Mouse (Mus musculus) hindbrain, embryonic 12.5 days (tissue): Measurements from ENCODE around the gene Ier2. TPM values are rescaled to one million over a fixed set of nuclear protein-coding genes. Genes with fewer than 3 reads are reported as not detected.

Experiments used
- ATAC-seq: fragments of 200-750 bp; cut with Nextera tagmentation; 2 replicates; pipeline ENCODE4 v1.8.0; 2017; ENCODE audit warnings: moderate TSS enrichment; ENCODE audit not compliant: low FRiP score
- H3K27ac ChIP-seq: fragments of 300-500 bp; sonication (generic); 2 replicates; pipeline ENCODE4 v1.5.1; 2016; ENCODE audit warnings: mild to moderate bottlenecking
- H3K27me3 ChIP-seq: fragments of 300-500 bp; sonication (generic); 2 replicates; pipeline ENCODE4 v1.6.1; 2016; ENCODE audit warnings: mild to moderate bottlenecking
- H3K36me3 ChIP-seq: fragments of 300-500 bp; sonication (generic); 2 replicates; pipeline ENCODE4 v1.6.1; 2016; ENCODE audit warnings: mild to moderate bottlenecking
- H3K4me1 ChIP-seq: fragments of 300-500 bp; sonication (generic); 2 replicates; pipeline ENCODE4 v1.6.1; 2016
- H3K4me2 ChIP-seq: fragments of 300-500 bp; sonication (generic); replicated peaks from 2 replicates; pipeline ENCODE4 v1.6.1; 2016; ENCODE audit warnings: mild to moderate bottlenecking
- H3K4me3 ChIP-seq: fragments of 300-500 bp; sonication (generic); 2 replicates; pipeline ENCODE4 v1.5.1; 2016; ENCODE audit warnings: mild to moderate bottlenecking
- H3K9ac ChIP-seq: fragments of 300-500 bp; sonication (generic); 2 replicates; pipeline ENCODE4 v1.6.1; 2016; ENCODE audit warnings: mild to moderate bottlenecking, moderate library complexity
- H3K9me3 ChIP-seq: fragments of 300-500 bp; sonication (generic); replicated peaks from 2 replicates; pipeline ENCODE4 v1.6.1; 2016; ENCODE audit warnings: mild to moderate bottlenecking
- WGBS: fragments of 180-500 bp; shearing (Covaris S2); methylation state at CpG from one replicate; pipeline ENCODE4 v1.1.7; 2016; 5-methylcytosine and 5-hydroxymethylcytosine counted together
- polyA plus RNA-seq: library from polyadenylated mRNA; unstranded; fragments of >200 nt; fragmentation: Nextera tagmentation; extraction: Ambion mirVana; gene quantifications from 2 replicates; pipeline ENCODE4 v1.2.1, GENCODE M21; 2016

The Ier2 gene
- polyA plus RNA-seq, 1 experiment from 2014 or later: 62.5 TPM

DNA sequence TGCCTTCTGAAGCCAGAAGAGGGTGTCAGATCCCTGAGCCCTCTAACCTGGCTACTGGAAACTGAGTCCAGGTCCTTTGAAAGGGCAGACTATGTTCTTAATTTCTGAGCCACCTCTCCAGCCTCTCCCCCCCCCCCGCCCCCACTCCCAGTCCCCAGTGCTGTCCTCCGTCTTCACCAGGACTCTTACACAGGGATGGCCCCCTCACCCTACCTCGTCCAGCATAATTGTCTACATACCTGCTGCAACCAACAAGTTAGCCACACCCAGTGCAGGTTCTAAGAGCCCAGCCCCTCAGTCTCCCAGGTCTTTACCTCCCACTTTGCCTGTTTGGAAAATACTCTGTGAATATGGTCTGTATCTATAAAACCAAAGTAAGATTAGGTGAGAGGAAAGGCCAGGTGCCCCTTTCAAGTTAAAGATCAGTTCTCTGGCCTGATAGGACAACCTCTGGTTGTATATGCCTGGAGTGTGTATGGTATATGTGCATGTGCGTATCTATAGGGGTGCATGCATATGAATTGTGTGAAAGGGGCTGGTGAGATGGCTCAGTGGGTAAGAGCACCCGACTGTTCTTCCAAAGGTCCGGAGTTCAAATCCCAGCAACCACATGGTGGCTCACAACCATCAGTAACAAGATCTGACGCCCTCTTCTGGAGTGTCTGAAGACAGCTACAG lies 21.9 kb downstream of the Ier2 start:
- WGBS: 73% methylated on average over 7 of the region's 7 CpGs
- no peak for ATAC-seq
- no peak overlapping the region for H3K4me3 ChIP-seq
- no peaks in the 10 kb centered on the region for H3K36me3 ChIP-seq
- no peaks in the 10 kb centered on the region for H3K9me3 ChIP-seq
- H3K4me2 ChIP-seq: no peak overlapping the region
- no peak overlapping the region for H3K9ac ChIP-seq
- no peak overlapping the region for H3K27ac ChIP-seq
- H3K27me3 ChIP-seq: no peaks in the 10 kb centered on the region
- H3K4me1 ChIP-seq: peaks cover 22% of the 10 kb centered on the region

DNA sequence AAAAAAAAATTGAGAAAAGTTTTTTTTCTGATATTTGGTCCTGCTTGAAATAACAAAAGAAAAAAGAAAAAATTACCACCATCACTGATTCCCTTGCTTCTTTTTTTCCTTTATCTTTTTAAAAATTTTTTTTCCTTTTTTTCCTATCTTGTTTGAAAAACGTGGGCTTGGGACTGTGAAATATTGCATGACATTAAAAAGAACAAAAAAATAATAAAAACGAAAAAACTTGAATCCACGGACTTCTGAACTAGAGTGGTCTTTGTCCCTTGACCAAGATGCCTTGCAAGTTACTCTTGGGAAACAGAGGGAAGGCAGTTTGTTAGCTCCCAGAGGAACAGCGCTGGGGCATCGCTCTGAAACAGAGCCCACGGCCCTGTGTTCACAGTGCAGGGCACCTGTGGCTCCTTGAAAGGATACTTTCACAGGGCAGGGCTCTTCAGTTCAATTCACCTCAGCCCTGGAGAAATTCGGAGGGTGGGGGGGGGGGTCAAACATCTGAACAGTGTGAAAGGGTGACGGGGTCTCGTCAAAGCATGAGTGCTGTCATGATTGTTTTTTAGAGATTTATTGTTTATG lies 22.6 kb downstream of the Ier2 start:
- no peak for ATAC-seq
- Histone ChIP-seq H3K27ac (no peak overlapping the region), H3K36me3 (no peaks in the 10 kb centered on the region), H3K9ac (peak overlapping the region; percentile 8; the same call in 1 of the 2 replicates), H3K4me3 (peak overlapping the region; percentile 52), H3K4me1 (peaks cover 29% of the 10 kb centered on the region), H3K9me3 (no peaks in the 10 kb centered on the region), H3K4me2 (peak overlapping the region; percentile 85), H3K27me3 (no peaks in the 10 kb centered on the region)
- WGBS: 30% methylated on average over 9 of the region's 9 CpGs

DNA sequence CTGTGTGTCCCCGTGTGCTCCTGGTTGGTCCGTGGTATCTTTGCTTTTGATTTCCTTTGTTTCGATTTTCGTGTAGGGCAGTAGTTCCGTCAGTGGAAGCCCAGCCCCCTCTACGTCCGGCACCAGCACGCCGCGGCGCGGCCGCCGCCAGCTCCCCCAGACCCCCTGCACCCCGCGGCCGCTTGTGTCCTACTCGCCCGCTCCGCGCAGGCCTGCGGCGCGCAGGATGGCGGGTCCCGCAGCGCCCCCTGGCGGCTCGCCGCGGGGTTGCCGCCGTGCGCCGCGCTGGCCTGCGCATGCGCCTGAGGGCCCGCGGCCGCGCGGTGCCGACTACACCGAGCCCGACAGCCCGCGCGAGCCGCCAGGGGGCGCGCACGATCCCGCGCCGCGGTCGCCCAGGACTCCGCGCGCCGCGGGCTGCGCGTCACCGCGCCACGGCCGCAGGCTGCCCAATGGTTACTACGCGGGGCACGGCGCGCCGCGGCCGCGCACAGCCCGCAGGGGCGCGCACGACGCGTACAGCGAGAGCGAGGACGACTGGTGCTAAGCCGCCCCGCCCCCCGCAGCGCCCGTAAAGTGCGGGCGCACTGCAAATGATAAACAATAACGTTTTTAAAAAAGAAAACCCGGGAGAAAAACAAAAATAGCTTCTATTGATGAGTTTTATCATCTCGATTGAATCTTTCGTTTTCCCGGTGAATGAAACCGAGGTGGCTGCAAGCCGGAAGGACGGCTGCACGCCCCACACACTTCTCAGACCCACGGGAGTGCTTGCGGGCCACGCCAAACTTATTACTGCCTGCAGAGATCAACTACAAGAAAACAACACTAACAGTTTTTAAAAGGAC lies 23.3 kb downstream of the Ier2 start:
- Histone ChIP-seq H3K4me2 (peak overlapping the region; percentile 85), H3K4me1 (peaks cover 36% of the 10 kb centered on the region), H3K27me3 (no peaks in the 10 kb centered on the region), H3K27ac (peak overlapping the region; percentile 92), H3K4me3 (peak overlapping the region; percentile 52), H3K9me3 (no peaks in the 10 kb centered on the region), H3K9ac (peak overlapping the region; percentile 87), H3K36me3 (no peaks in the 10 kb centered on the region)
- under 1% methylated on average over 87 of the region's 106 CpGs for WGBS
- ATAC-seq: peak; percentile 91

DNA sequence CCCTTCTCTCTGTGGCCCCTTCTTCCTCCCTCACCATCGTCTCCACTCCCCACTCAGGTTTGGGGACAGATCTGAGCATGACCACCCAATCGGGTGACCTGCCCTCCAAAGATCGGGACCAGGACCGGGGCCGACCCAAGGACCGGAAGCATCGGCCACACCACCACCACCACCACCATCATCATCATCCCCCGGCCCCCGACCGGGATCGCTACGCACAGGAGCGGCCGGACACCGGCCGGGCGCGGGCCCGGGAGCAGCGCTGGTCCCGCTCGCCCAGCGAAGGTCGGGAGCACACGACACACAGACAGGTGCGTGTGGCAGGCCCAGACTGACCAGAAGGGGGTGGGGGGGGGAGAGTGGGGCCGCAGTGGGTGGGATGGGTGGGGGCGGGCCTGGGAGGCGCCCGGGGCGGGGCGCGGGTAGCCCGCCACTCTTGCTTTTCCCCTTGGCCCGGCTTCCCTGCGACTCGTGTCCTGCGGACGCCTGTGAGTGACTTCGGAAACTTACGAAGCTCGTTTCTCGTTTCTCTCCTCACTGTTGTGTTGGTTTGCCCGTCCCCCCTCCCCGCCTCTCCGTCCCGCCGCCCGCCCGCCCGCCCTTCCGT lies 24.0 kb downstream of the Ier2 start:
- WGBS: under 1% methylated on average over 40 of the region's 52 CpGs

GRCm38 (mm10) chr8:84637946-84638554 lies 24.6 kb downstream of the Ier2 start:
- H3K4me2 ChIP-seq: peak overlapping the region; percentile 85
- ATAC-seq: no peak
- H3K27me3 ChIP-seq: no peaks in the 10 kb centered on the region
- H3K4me3 ChIP-seq: peak overlapping the region; percentile 52
- H3K9ac ChIP-seq: peak overlapping the region; percentile 87
- 43% methylated on average over 8 of the region's 8 CpGs for WGBS
- H3K27ac ChIP-seq: peak overlapping the region; percentile 92
- no peaks in the 10 kb centered on the region for H3K9me3 ChIP-seq
- peaks cover 46% of the 10 kb centered on the region for H3K4me1 ChIP-seq
- H3K36me3 ChIP-seq: 0 out of 2 replicates have a peak, but pooled peaks cover 6% of the 10 kb centered on the region

More for the DNA sequence above, 24.0 kb downstream of the Ier2 start:
- peak overlapping the region; percentile 87 for H3K9ac ChIP-seq
- H3K9me3 ChIP-seq: no peaks in the 10 kb centered on the region
- H3K4me3 ChIP-seq: peak overlapping the region; percentile 52
- peak overlapping the region; percentile 92 for H3K27ac ChIP-seq
- peak; percentile 38 for ATAC-seq
- H3K36me3 ChIP-seq: 0 out of 2 replicates have a peak, but pooled peaks cover under 1% of the 10 kb centered on the region
- H3K27me3 ChIP-seq: no peaks in the 10 kb centered on the region
- H3K4me2 ChIP-seq: peak overlapping the region; percentile 85
- peaks cover 43% of the 10 kb centered on the region for H3K4me1 ChIP-seq

GRCm38 (mm10) chr8:84636051-84636691 lies 26.5 kb downstream of the Ier2 start:
- Histone ChIP-seq H3K9me3 (no peaks in the 10 kb centered on the region), H3K4me1 (peaks cover 46% of the 10 kb centered on the region), H3K27ac (peak overlapping the region; percentile 93; the same call in 1 of the 2 replicates), H3K4me3 (no peak overlapping the region), H3K36me3 (0 out of 2 replicates have a peak, but pooled peaks cover 9% of the 10 kb centered on the region), H3K4me2 (no peak overlapping the region), H3K27me3 (no peaks in the 10 kb centered on the region), H3K9ac (peak overlapping the region; percentile 54; the same call in 1 of the 2 replicates)
- WGBS: 85% methylated on average over 17 of the region's 17 CpGs
- ATAC-seq: no peak

- ATAC-seq: no peak
- WGBS: 60% methylated on average over 13 of the region's 14 CpGs
- Histone ChIP-seq H3K4me1 (peaks cover 45% of the 10 kb centered on the region), H3K36me3 (0 out of 2 replicates have a peak, but pooled peaks cover 12% of the 10 kb centered on the region), H3K9me3 (no peaks in the 10 kb centered on the region), H3K4me3 (no peak overlapping the region), H3K27me3 (no peaks in the 10 kb centered on the region), H3K9ac (peak overlapping the region; percentile 54), H3K27ac (peak overlapping the region; percentile 93), H3K4me2 (no peak overlapping the region)
These were observed 27.1 kb downstream of the Ier2 start for GRCm38 (mm10) chr8:84635397-84636050.

- Histone ChIP-seq H3K4me1 (peaks cover 41% of the 10 kb centered on the region), H3K9ac (peak overlapping the region; percentile 54), H3K9me3 (no peaks in the 10 kb centered on the region), H3K36me3 (peaks cover 17% of the 10 kb centered on the region), H3K27ac (peak overlapping the region; percentile 93), H3K27me3 (no peaks in the 10 kb centered on the region), H3K4me2 (peak overlapping the region; percentile 30), H3K4me3 (no peak overlapping the region)
- 33% methylated on average over 9 of the region's 9 CpGs for WGBS
- peak; percentile 13 for ATAC-seq
These were observed 27.8 kb downstream of the Ier2 start for GRCm38 (mm10) chr8:84634849-84635304.

- Histone ChIP-seq H3K9ac (no peak overlapping the region), H3K9me3 (no peaks in the 10 kb centered on the region), H3K27ac (peak overlapping the region; percentile 93), H3K4me2 (no peak overlapping the region), H3K36me3 (peaks cover 22% of the 10 kb centered on the region), H3K4me1 (peaks cover 41% of the 10 kb centered on the region), H3K4me3 (no peak overlapping the region), H3K27me3 (no peaks in the 10 kb centered on the region)
- ATAC-seq: no peak
- WGBS: 51% methylated on average over 10 of the region's 10 CpGs
These were observed 28.6 kb downstream of the Ier2 start for GRCm38 (mm10) chr8:84633841-84634584.

- H3K36me3 ChIP-seq: peaks cover 22% of the 10 kb centered on the region
- 91% methylated on average over 4 of the region's 4 CpGs for WGBS
- H3K4me2 ChIP-seq: no peak overlapping the region
- H3K9ac ChIP-seq: no peak overlapping the region
- no peak overlapping the region for H3K4me3 ChIP-seq
- no peaks in the 10 kb centered on the region for H3K27me3 ChIP-seq
- no peak overlapping the region for H3K27ac ChIP-seq
- ATAC-seq: no peak
- peaks cover 32% of the 10 kb centered on the region for H3K4me1 ChIP-seq
- no peaks in the 10 kb centered on the region for H3K9me3 ChIP-seq
These were observed 30.8 kb downstream of the Ier2 start for GRCm38 (mm10) chr8:84631813-84632212.
